Mouse (Mus musculus): ENCODE results near the gene Ccdc18. TPM values are rescaled to one million over a fixed set of nuclear protein-coding genes. Genes with fewer than 3 reads are reported as not detected.

Gene Ccdc18
- total and polyA plus RNA-seq, 3 experiments: 0.77 to 31.3 (median 17.4) TPM

GRCm38 (mm10) chr5:108109346-108109745 is 23.3 kb upstream of the Ccdc18 start:
- H3K9me3 ChIP-seq (replicated peaks): no peaks in the 10 kb centered on the region
- no peak overlapping the region for H3K4me3 ChIP-seq (ENCODE audit: low read depth, low read length)
- no peaks in the 10 kb centered on the region for H3K27me3 ChIP-seq (ENCODE audit: insufficient read depth, low read length)
- no peaks in the 10 kb centered on the region for H3K4me1 ChIP-seq (ENCODE audit: insufficient read depth, low read depth, low read length)
- ATAC-seq (ENCODE audit: extremely low read depth, insufficient number of reproducible peaks, low FRiP score, poor library complexity, severe bottlenecking) (no peak), DNase-seq (ENCODE audit: low spot score) (no peak)
- H3K36me3 ChIP-seq (replicated peaks): peaks cover 52% of the 10 kb centered on the region
- TF ChIP-seq CTCF (IDR thresholded peaks at IDR 0.05; ENCODE audit: low read depth, low read length) (no peak), TAL1 (conservative IDR thresholded peaks at IDR 0.05; ENCODE audit: low read depth, low read length) (no peak), POLR2AphosphoS5 (IDR thresholded peaks at IDR 0.05; ENCODE audit: insufficient replicate concordance, low read depth, low read length) (no peak), GATA2 (IDR thresholded peaks at IDR 0.05; ENCODE audit: borderline replicate concordance, low read depth, low read length) (no peak), GATA1 (IDR thresholded peaks at IDR 0.05; ENCODE audit: borderline replicate concordance, low read length) (no peak)

DNA sequence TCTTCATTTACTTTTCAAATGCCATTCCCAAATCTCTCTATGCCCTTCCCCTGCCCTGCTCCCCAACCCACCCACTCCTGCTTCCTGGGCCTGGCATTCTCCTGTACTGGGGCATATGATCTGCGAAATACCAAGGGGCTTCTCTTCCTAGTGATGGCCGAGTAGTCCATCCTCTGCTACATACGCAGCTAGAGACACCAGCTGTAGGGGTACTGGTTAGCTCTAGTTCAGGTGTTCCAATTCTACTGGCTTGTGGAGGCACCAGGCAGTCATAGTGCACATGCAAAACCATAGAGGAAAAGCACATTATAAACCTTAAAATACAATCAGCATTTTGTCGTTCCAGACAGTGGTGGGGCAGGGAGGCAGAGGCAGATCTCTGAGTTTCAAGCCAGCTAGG is 15.0 kb upstream of the Ccdc18 start:
- no peak for ATAC-seq (ENCODE audit: extremely low read depth, insufficient number of reproducible peaks, low FRiP score, poor library complexity, severe bottlenecking)
- Histone ChIP-seq H3K4me1 (ENCODE audit: insufficient read depth, low read depth, low read length) (peaks cover 2% of the 10 kb centered on the region; the same call in 1 of the 2 replicates), H3K9me3 (replicated peaks) (no peaks in the 10 kb centered on the region), H3K27me3 (ENCODE audit: insufficient read depth, low read length) (no peaks in the 10 kb centered on the region), H3K4me3 (ENCODE audit: low read depth, low read length) (no peak overlapping the region), H3K36me3 (replicated peaks) (peaks cover 50% of the 10 kb centered on the region)
- TF ChIP-seq GATA2 (IDR thresholded peaks at IDR 0.05; ENCODE audit: borderline replicate concordance, low read depth, low read length) (no peak), GATA1 (IDR thresholded peaks at IDR 0.05; ENCODE audit: borderline replicate concordance, low read length) (no peak), POLR2AphosphoS5 (IDR thresholded peaks at IDR 0.05; ENCODE audit: insufficient replicate concordance, low read depth, low read length) (no peak), TAL1 (conservative IDR thresholded peaks at IDR 0.05; ENCODE audit: low read depth, low read length) (no peak), CTCF (IDR thresholded peaks at IDR 0.05; ENCODE audit: low read depth, low read length) (no peak)
- no peak for DNase-seq (ENCODE audit: low spot score)

GRCm38 (mm10) chr5:108120221-108120900 is 12.3 kb upstream of the Ccdc18 start:
- H3K9me3 ChIP-seq (replicated peaks): no peaks in the 10 kb centered on the region
- no peak for TF ChIP-seq TAL1 (conservative IDR thresholded peaks at IDR 0.05; ENCODE audit: low read depth, low read length)
- no peak for TF ChIP-seq POLR2AphosphoS5 (IDR thresholded peaks at IDR 0.05; ENCODE audit: insufficient replicate concordance, low read depth, low read length)
- no peak for TF ChIP-seq CTCF (IDR thresholded peaks at IDR 0.05; ENCODE audit: low read depth, low read length)
- no peak for TF ChIP-seq GATA2 (IDR thresholded peaks at IDR 0.05; ENCODE audit: borderline replicate concordance, low read depth, low read length)
- no peak for TF ChIP-seq GATA1 (IDR thresholded peaks at IDR 0.05; ENCODE audit: borderline replicate concordance, low read length)
- ATAC-seq (ENCODE audit: extremely low read depth, insufficient number of reproducible peaks, low FRiP score, poor library complexity, severe bottlenecking) (no peak), DNase-seq (ENCODE audit: low spot score) (no peak)
- H3K4me1 ChIP-seq (ENCODE audit: insufficient read depth, low read depth, low read length): peaks cover 2% of the 10 kb centered on the region; the same call in 1 of the 2 replicates
- no peak overlapping the region for H3K4me3 ChIP-seq (ENCODE audit: low read depth, low read length)
- no peaks in the 10 kb centered on the region for H3K27me3 ChIP-seq (ENCODE audit: insufficient read depth, low read length)
- H3K36me3 ChIP-seq (replicated peaks): peaks cover 40% of the 10 kb centered on the region

DNA sequence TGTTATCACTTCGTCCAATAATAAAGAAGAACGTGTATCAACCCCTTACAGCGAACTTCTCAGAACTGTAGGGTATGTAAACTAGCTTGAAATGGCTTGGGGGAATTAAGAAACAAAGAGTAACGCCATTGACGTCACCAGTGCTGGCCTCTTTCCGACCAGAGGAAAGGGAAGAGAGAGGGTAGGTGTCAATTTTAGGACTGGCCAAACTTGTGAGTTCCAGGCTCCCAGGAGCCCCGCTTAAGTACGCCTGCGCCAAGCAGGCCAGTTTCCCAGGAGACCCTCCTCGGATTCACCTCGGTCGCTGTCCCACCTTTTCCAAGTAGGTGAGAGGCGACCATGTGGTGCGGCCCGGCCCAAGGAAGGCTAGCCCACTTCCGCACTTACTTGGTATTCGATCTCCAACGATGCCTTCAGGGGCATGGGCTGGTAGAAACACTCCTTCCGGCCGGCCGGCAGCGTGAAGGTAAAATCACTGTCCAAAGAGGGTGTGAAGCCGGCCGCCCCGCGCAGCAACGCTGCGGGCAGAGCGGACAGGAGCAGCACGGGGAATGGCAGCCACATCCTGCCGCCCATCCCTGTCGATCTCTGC is 730 bp upstream of the Ccdc18 start:
- ATAC-seq (ENCODE audit: extremely low read depth, insufficient number of reproducible peaks, low FRiP score, poor library complexity, severe bottlenecking): no peak
- Histone ChIP-seq H3K4me1 (ENCODE audit: insufficient read depth, low read depth, low read length) (peaks cover 18% of the 10 kb centered on the region), H3K36me3 (replicated peaks) (peaks cover 29% of the 10 kb centered on the region), H3K4me3 (ENCODE audit: low read depth, low read length) (peak overlapping the region; percentile 100), H3K27me3 (ENCODE audit: insufficient read depth, low read length) (no peaks in the 10 kb centered on the region), H3K9me3 (replicated peaks) (no peaks in the 10 kb centered on the region)
- peak; percentile 30 for DNase-seq (ENCODE audit: low spot score)
- TF ChIP-seq TAL1 (conservative IDR thresholded peaks at IDR 0.05; ENCODE audit: low read depth, low read length) (no peak), GATA2 (IDR thresholded peaks at IDR 0.05; ENCODE audit: borderline replicate concordance, low read depth, low read length) (no peak), CTCF (IDR thresholded peaks at IDR 0.05; ENCODE audit: low read depth, low read length) (no peak), POLR2AphosphoS5 (IDR thresholded peaks at IDR 0.05; ENCODE audit: insufficient replicate concordance, low read depth, low read length) (no peak), GATA1 (IDR thresholded peaks at IDR 0.05; ENCODE audit: borderline replicate concordance, low read length) (no peak)

- no peaks in the 10 kb centered on the region for H3K27me3 ChIP-seq (ENCODE audit: insufficient read depth, low read length)
- TF ChIP-seq CTCF (IDR thresholded peaks at IDR 0.05; ENCODE audit: low read depth, low read length) (no peak), POLR2AphosphoS5 (IDR thresholded peaks at IDR 0.05; ENCODE audit: insufficient replicate concordance, low read depth, low read length) (no peak), GATA1 (IDR thresholded peaks at IDR 0.05; ENCODE audit: borderline replicate concordance, low read length) (no peak), TAL1 (conservative IDR thresholded peaks at IDR 0.05; ENCODE audit: low read depth, low read length) (no peak), GATA2 (IDR thresholded peaks at IDR 0.05; ENCODE audit: borderline replicate concordance, low read depth, low read length) (no peak)
- no peak overlapping the region for H3K4me3 ChIP-seq (ENCODE audit: low read depth, low read length)
- DNase-seq (ENCODE audit: low spot score) (no peak), ATAC-seq (ENCODE audit: extremely low read depth, insufficient number of reproducible peaks, low FRiP score, poor library complexity, severe bottlenecking) (no peak)
- H3K9me3 ChIP-seq (replicated peaks): no peaks in the 10 kb centered on the region
- H3K4me1 ChIP-seq (ENCODE audit: insufficient read depth, low read depth, low read length): peaks cover 2% of the 10 kb centered on the region; the same call in 1 of the 2 replicates
- peaks cover 17% of the 10 kb centered on the region for H3K36me3 ChIP-seq (replicated peaks)
Observed at GRCm38 (mm10) chr5:108152592-108152991, 19.9 kb downstream of the Ccdc18 start.

DNA sequence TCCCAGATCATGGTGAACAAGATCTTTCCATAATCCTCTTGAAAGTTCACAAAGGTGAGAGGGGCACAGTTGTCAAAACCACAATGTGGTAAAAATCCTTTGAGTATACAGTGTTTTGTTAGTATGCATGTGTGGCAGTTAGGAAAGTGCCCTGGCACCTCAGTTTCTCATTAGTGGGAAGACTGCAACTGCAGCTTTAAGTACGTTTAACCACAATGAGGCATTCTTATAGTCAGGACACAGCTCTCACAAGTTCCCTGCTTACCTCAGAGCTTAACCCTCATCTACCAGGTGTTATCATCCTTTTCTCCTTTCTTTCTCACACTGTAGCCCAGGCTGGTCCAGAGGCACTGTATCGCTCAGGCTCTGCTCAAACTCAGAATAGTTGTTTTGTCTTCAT is 28.1 kb downstream of the Ccdc18 start:
- Histone ChIP-seq H3K4me3 (ENCODE audit: low read depth, low read length) (no peak overlapping the region), H3K4me1 (ENCODE audit: insufficient read depth, low read depth, low read length) (no peaks in the 10 kb centered on the region), H3K36me3 (replicated peaks) (peaks cover 2% of the 10 kb centered on the region), H3K27me3 (ENCODE audit: insufficient read depth, low read length) (no peaks in the 10 kb centered on the region), H3K9me3 (replicated peaks) (no peaks in the 10 kb centered on the region)
- no peak for ATAC-seq (ENCODE audit: extremely low read depth, insufficient number of reproducible peaks, low FRiP score, poor library complexity, severe bottlenecking)
- TF ChIP-seq TAL1 (conservative IDR thresholded peaks at IDR 0.05; ENCODE audit: low read depth, low read length) (no peak), CTCF (IDR thresholded peaks at IDR 0.05; ENCODE audit: low read depth, low read length) (no peak), GATA1 (IDR thresholded peaks at IDR 0.05; ENCODE audit: borderline replicate concordance, low read length) (no peak), POLR2AphosphoS5 (IDR thresholded peaks at IDR 0.05; ENCODE audit: insufficient replicate concordance, low read depth, low read length) (no peak), GATA2 (IDR thresholded peaks at IDR 0.05; ENCODE audit: borderline replicate concordance, low read depth, low read length) (no peak)
- DNase-seq (ENCODE audit: low spot score): no peak

All from G1E (cell line).